Mouse (Mus musculus) erythroblast, embryonic 14.5 days (primary cell): ENCODE results near the gene Dock3.

ENCODE experiments used
- GATA1 ChIP-seq: IDR thresholded peaks from 2 replicates; pipeline ENCODE4 v1.6.1; 2012; ENCODE audit warnings: low read length, inconsistent platforms, mixed read lengths
- TAL1 ChIP-seq: IDR thresholded peaks from 3 replicates; pipeline ENCODE4 v1.6.1; 2012; ENCODE audit warnings: low read length, inconsistent platforms, mixed read lengths

GRCm38 (mm10) chr9:107099487-107099886 is 132.2 kb downstream of the Dock3 start:
- no peak for TF ChIP-seq GATA1
- no peak for TF ChIP-seq TAL1
